Mouse (Mus musculus) G1E-ER4 (cell line): ENCODE results near the gene Kprp. TPM values are rescaled to one million over a fixed set of nuclear protein-coding genes. Genes with fewer than 3 reads are reported as not detected.

ENCODE experiments used
- GATA1 ChIP-seq: IDR thresholded peaks from one replicate; pipeline ENCODE4 v1.8.0; 2012; ENCODE audit warnings: low read length, inconsistent platforms
- polyA plus RNA-seq: library from polyadenylated mRNA; stranded (reverse); fragments of >175 nt; gene quantifications from 2 replicates; pipeline ENCODE4 v1.2.3, GENCODE M21; 2012

Kprp gene
- not detected in 2 replicates for polyA plus RNA-seq

- no peak for TF ChIP-seq GATA1
These were observed at the start of gene Kprp for GRCm38 (mm10) chr3:92827108-92827507. Kprp (minus strand) TSS chr3:92827247.

GRCm38 (mm10) chr3:92874180-92874579, 47.1 kb upstream of the Kprp start:
- TF ChIP-seq GATA1, result no peak

DNA sequence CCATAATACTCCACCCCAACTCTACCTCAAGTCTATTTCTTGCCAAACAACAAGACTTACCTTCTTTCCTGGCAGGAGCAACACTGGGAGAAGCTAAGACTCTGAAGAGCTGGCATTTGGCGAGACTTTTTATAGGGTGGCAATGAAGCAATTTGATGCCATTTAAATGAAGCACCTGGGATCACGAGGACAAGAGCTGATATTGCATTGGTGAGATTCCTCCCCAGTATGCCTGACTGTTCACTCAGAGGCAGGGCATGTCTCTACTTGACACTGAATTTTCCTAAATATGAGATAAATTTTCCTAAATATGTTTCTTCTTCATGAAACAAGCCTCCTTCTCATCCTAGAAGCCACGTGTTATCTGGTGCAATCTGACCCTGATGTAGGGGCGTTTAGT, 43.1 kb upstream of the Kprp start, which contains the start of gene 2310050C09Rik:
2310050C09Rik (minus strand) TSS at position 101 of the 400 bp plus-strand sequence.
- no peak for TF ChIP-seq GATA1

GRCm38 (mm10) chr3:92851186-92851585, 24.1 kb upstream of the Kprp start, which contains the start of gene Lce1l:
Lce1l (minus strand) TSS chr3:92851286.
- no peak for TF ChIP-seq GATA1

DNA sequence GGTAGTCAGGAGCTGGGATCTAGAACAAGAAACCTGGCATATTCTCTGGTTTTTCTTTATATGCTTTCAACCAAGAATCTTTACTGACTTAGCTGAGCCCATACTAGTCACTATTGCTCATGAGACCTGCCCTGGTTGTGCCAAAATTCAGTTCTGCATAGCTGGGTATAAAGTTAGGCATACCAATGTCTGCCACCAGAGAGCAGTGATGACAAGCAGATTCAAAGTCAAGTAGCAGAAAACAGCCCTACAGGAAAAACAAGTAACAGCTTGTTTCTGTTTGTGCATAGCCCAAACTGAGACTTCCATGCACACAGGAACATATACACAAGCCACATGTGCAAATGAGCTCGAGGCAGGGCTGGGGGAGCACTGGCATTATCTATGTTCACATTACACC, 1.2 kb downstream of the Kprp start:
- no peak for TF ChIP-seq GATA1

DNA sequence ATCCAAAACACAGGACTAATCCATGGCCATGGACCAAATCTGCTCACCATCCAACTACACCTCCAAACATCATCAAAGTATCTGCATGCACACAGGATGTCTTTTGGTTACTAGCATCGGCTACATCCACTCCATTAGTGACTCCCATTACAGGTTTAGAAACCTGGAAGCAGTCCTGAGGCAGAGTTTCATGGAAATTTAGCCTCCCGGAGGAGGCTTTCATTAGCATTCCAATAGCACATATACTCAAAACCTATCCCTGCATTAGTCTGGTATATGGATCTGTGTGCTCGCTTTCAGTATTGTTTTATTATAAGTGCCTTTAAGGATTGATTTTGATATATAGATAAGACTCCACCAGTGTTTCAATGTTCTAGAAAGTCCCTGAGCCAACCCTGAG, 11.5 kb downstream of the Kprp start:
- TF ChIP-seq GATA1, result no peak

DNA sequence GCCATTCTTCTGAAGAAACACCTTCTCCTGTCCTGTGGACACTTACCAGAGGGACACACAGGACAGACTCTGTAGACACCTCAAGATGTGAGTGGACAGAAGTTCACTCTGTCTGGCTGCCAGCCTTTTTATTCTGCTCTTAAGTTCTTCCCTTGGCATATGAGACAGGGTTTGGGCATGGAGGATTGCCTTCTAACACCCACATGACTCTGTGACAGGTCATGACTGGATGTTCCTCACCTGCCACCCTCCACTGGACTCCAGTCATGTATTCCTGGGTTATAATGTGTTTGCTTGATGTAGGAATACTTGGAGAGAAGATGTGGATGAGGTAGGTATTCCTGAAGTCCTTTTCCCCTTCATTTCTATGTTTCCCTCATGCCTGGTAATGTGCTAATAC, 19.3 kb downstream of the Kprp start, which contains the start of gene Lce1k:
Lce1k (minus strand) TSS at position 101 of the 400 bp plus-strand sequence.
- TF ChIP-seq GATA1, result no peak

DNA sequence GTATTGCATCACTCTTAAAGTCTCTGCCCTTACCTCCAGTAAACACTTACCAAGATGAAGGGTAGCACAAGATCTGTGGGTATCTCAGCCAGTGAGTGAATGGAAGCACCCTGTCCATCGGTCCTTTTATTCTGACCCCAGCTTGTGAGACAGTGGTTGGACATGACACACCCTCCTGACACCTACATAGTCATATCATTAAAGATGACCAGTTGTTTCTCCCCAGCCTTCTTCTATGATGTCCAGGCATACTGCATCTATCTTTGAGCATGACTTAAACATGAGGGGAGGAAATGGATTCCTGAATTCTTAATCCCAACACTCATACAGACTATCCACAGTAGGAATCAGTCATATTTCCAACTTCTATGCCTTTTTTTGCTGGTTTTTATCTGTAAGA, 36.6 kb downstream of the Kprp start, which contains the start of gene Lce1j:
Lce1j (minus strand) TSS at position 101 of the 400 bp plus-strand sequence.
- TF ChIP-seq GATA1, result no peak

- no peak for TF ChIP-seq GATA1
These were observed 48.2 kb downstream of the Kprp start, which contains the start of gene Lce1i for GRCm38 (mm10) chr3:92778799-92779198. Lce1i (minus strand) TSS chr3:92778899.

Other genes starting within 250 kb of the Kprp start
- gene Smcp, start 238.2 kb downstream of the Kprp start, polyA plus RNA-seq, result not detected in 2 replicates
- gene 2210017I01Rik, start 219.8 kb downstream of the Kprp start, polyA plus RNA-seq, result not detected in 2 replicates
- not detected in 2 replicates for gene Lce6a, start 205.6 kb downstream of the Kprp start, polyA plus RNA-seq
- gene Lce1a1, start 178.9 kb downstream of the Kprp start, polyA plus RNA-seq, result not detected in 2 replicates
- not detected in 2 replicates for gene Lce1b, start 170.3 kb downstream of the Kprp start, polyA plus RNA-seq
- not detected in 2 replicates for gene Lce1a2, start 156.9 kb downstream of the Kprp start, polyA plus RNA-seq
- gene Lce1c, start 148.0 kb downstream of the Kprp start, polyA plus RNA-seq, result not detected in 2 replicates
- not detected in 2 replicates for gene Lce1d, start 140.0 kb downstream of the Kprp start, polyA plus RNA-seq
- gene Lce1e, start 118.2 kb downstream of the Kprp start, polyA plus RNA-seq, result not detected in 2 replicates
- gene Lce1f, start 106.9 kb downstream of the Kprp start, polyA plus RNA-seq, result not detected in 2 replicates
- gene Gm38119, start 88.2 kb downstream of the Kprp start, polyA plus RNA-seq, result not detected in 2 replicates
- not detected in 2 replicates for gene Lce1g, start 74.9 kb downstream of the Kprp start, polyA plus RNA-seq
- not detected in 2 replicates for gene Lce1h, start 62.2 kb downstream of the Kprp start, polyA plus RNA-seq
- not detected in 2 replicates for gene Lce1i, start 48.3 kb downstream of the Kprp start, polyA plus RNA-seq
- gene Lce1j, start 36.7 kb downstream of the Kprp start, polyA plus RNA-seq, result not detected in 2 replicates
- not detected in 2 replicates for gene Lce1k, start 19.4 kb downstream of the Kprp start, polyA plus RNA-seq
- gene Lce1l, start 24.0 kb upstream of the Kprp start, polyA plus RNA-seq, result not detected in 2 replicates
- not detected in 2 replicates for gene 2310050C09Rik, start 43.0 kb upstream of the Kprp start, polyA plus RNA-seq
- gene Lce3a, start 99.0 kb upstream of the Kprp start, polyA plus RNA-seq, result not detected in 2 replicates
- not detected in 2 replicates for gene Lce3b, start 105.7 kb upstream of the Kprp start, polyA plus RNA-seq
- gene Lce3c, start 117.2 kb upstream of the Kprp start, polyA plus RNA-seq, result not detected in 2 replicates
- not detected in 2 replicates for gene Lce3d, start 130.1 kb upstream of the Kprp start, polyA plus RNA-seq
- not detected in 2 replicates for gene Lce3e, start 139.8 kb upstream of the Kprp start, polyA plus RNA-seq
- not detected in 2 replicates for gene Lce3f, start 165.0 kb upstream of the Kprp start, polyA plus RNA-seq
- not detected in 2 replicates for gene Crct1, start 188.4 kb upstream of the Kprp start, polyA plus RNA-seq
- not detected in 2 replicates for gene Lce1m, start 191.8 kb upstream of the Kprp start, polyA plus RNA-seq
- gene Gm4858, start 241.6 kb upstream of the Kprp start, polyA plus RNA-seq, result not detected in 2 replicates